ENCODE assay signal across 27 mouse cellular contexts in genomic region chr12:86021583-86021982, GRCm38 (mm10). TPM values are rescaled to one million over a fixed set of nuclear protein-coding genes. Genes with fewer than 3 reads are reported as not detected.
DNase-seq lines count a peak whose midpoint lies in the region; ATAC-seq and TF ChIP-seq lines count a peak whose summit lies in the region.
"Had no signal": no experiment of that assay in that cellular context is flagged by ENCODE, and none has a peak within 500 bp of the region (broad histone marks: within the 10 kb centered on the region; RNA-seq: fewer than 3 reads in every experiment).

No protein-coding gene starts in this region.

- TF ChIP-seq CTCF in lung, adult 2 months (IDR thresholded peaks at IDR 0.05; ENCODE audit: insufficient read depth, low read length), result no peak

- no peak overlapping the region; the same call in 1 of the 2 replicates for H3K4me2 ChIP-seq in heart, embryonic 11.5 days
- no peak overlapping the region for H3K4me2 ChIP-seq in lung, embryonic 16.5 days (ENCODE audit: low read depth, low read length)
- no peak overlapping the region for H3K4me2 ChIP-seq in embryonic facial prominence, embryonic 15.5 days (replicated peaks)
- H3K4me2 ChIP-seq in myocyte (ENCODE audit: low read depth), result peak overlapping the region; percentile 40
- H3K4me2 ChIP-seq: forebrain, embryonic 15.5 days; hindbrain, embryonic 12.5 days; liver, embryonic 12.5 days; midbrain, embryonic 15.5 days had no signal

- no peaks in the 10 kb centered on the region for H3K9me3 ChIP-seq in heart, embryonic 11.5 days (replicated peaks; ENCODE audit: control insufficient read depth, low read length)
- no peaks in the 10 kb centered on the region for H3K9me3 ChIP-seq in lung, embryonic 16.5 days (ENCODE audit: control insufficient read depth, low read length)
- no peaks in the 10 kb centered on the region for H3K9me3 ChIP-seq in embryonic facial prominence, embryonic 15.5 days (replicated peaks)
- H3K9me3 ChIP-seq: forebrain, embryonic 15.5 days; hindbrain, embryonic 12.5 days; liver, embryonic 12.5 days; midbrain, embryonic 10.5 days; midbrain, embryonic 15.5 days had no signal

- no peak for TF ChIP-seq POLR2A in lung, adult 2 months (IDR thresholded peaks at IDR 0.05; ENCODE audit: borderline replicate concordance, extremely low read depth, low read depth, low read length)
- TF ChIP-seq POLR2A in myocyte (IDR thresholded peaks at IDR 0.05; ENCODE audit: insufficient read length, low read depth), result no peak

- H3K9ac ChIP-seq in heart, embryonic 11.5 days (ENCODE audit: low read depth, low read length), result no peak overlapping the region
- no peak overlapping the region for H3K9ac ChIP-seq in lung, embryonic 16.5 days (ENCODE audit: low read length)
- H3K9ac ChIP-seq in embryonic facial prominence, embryonic 15.5 days, result no peak overlapping the region
- H3K9ac ChIP-seq: forebrain, embryonic 15.5 days; hindbrain, embryonic 12.5 days; liver, embryonic 12.5 days; liver, postnatal 0 days; midbrain, embryonic 15.5 days had no signal

- no peaks in the 10 kb centered on the region for H3K36me3 ChIP-seq in heart, embryonic 11.5 days (ENCODE audit: control insufficient read depth, insufficient read depth, low read length)
- H3K36me3 ChIP-seq in lung, embryonic 16.5 days (ENCODE audit: control insufficient read depth, insufficient read depth, low read length), result no peaks in the 10 kb centered on the region
- H3K36me3 ChIP-seq in embryonic facial prominence, embryonic 15.5 days, result 0 out of 2 replicates have a peak, but pooled peaks cover 3% of the 10 kb centered on the region
- H3K36me3 ChIP-seq in myocyte (ENCODE audit: control insufficient read depth, insufficient read depth), result peaks cover 4% of the 10 kb centered on the region
- H3K36me3 ChIP-seq: forebrain, embryonic 15.5 days; hindbrain, embryonic 12.5 days; midbrain, embryonic 10.5 days; midbrain, embryonic 15.5 days had no signal

- H3K4me1 ChIP-seq in heart, embryonic 11.5 days (ENCODE audit: control insufficient read depth, insufficient read depth, low read length), result peaks cover 37% of the 10 kb centered on the region
- peaks cover 32% of the 10 kb centered on the region for H3K4me1 ChIP-seq in lung, embryonic 16.5 days (replicated peaks; ENCODE audit: control insufficient read depth, insufficient read depth, low read length)
- H3K4me1 ChIP-seq in lung, adult 2 months (ENCODE audit: control insufficient read depth, insufficient read depth, low read length), result no peaks in the 10 kb centered on the region
- H3K4me1 ChIP-seq in embryonic facial prominence, embryonic 15.5 days, result peaks cover 29% of the 10 kb centered on the region
- H3K4me1 ChIP-seq: forebrain, embryonic 15.5 days; midbrain, embryonic 10.5 days; midbrain, embryonic 15.5 days had no signal

- no peak for ATAC-seq in heart, embryonic 11.5 days (replicated peaks; ENCODE audit: insufficient number of reproducible peaks, low FRiP score, low TSS enrichment)
- no peak for ATAC-seq in lung, embryonic 16.5 days (ENCODE audit: low read depth)
- ATAC-seq in embryonic facial prominence, embryonic 15.5 days (ENCODE audit: insufficient number of reproducible peaks, low FRiP score, low TSS enrichment, low read depth), result 0 out of 2 replicates have a peak, but pooled peaks have one; percentile 34
- ATAC-seq: forebrain, embryonic 15.5 days; intestine, embryonic 16.5 days; liver, embryonic 12.5 days; liver, postnatal 0 days; midbrain, embryonic 15.5 days had no signal

- no peaks in the 10 kb centered on the region for H3K27me3 ChIP-seq in heart, embryonic 11.5 days (ENCODE audit: control insufficient read depth, insufficient read depth, low read length)
- H3K27me3 ChIP-seq in lung, embryonic 16.5 days (ENCODE audit: control insufficient read depth, insufficient read depth, low read depth, low read length), result no peaks in the 10 kb centered on the region
- no peaks in the 10 kb centered on the region for H3K27me3 ChIP-seq in embryonic facial prominence, embryonic 15.5 days
- H3K27me3 ChIP-seq in myocyte (ENCODE audit: control insufficient read depth, insufficient read depth, insufficient read length), result no peaks in the 10 kb centered on the region
- H3K27me3 ChIP-seq: CH12.LX; forebrain, embryonic 15.5 days; hindbrain, embryonic 12.5 days; liver, embryonic 12.5 days; midbrain, embryonic 15.5 days had no signal

- 46% methylated on average over 6 of the region's 6 CpGs for WGBS in heart, embryonic 11.5 days (ENCODE audit: insufficient replicate concordance)
- WGBS in lung, embryonic 16.5 days, result 48% methylated on average over 6 of the region's 6 CpGs
- 77% methylated on average over 6 of the region's 6 CpGs for WGBS in lung, adult 2 months
- 63% methylated on average over 6 of the region's 6 CpGs for WGBS in embryonic facial prominence, embryonic 15.5 days

- no peak overlapping the region for H3ac ChIP-seq in myocyte (ENCODE audit: control insufficient read depth, insufficient read length)

- no peaks in the 10 kb centered on the region for H3K79me2 ChIP-seq in myocyte (ENCODE audit: control insufficient read depth, insufficient read depth)

- DNase-seq in heart, postnatal 36 days, result no peak
- no peak for DNase-seq in lung, adult 2 months
- DNase-seq in left cerebral cortex, postnatal 4 days, result no peak
- DNase-seq: adrenal gland, adult 8-10 months; B cell, adult 2 months; cerebellum, adult 11 months; cerebellum, adult 9-10 months; gastrocnemius, postnatal 10 days; heart, postnatal 10 days; kidney, adult 8-10 months; kidney, postnatal 4 days; liver, postnatal 0 days; thymus, adult 2 months; thymus, postnatal 36 days had no signal

- H3K27ac ChIP-seq in heart, embryonic 11.5 days (ENCODE audit: low read depth, low read length), result 0 out of 2 replicates have a peak overlapping the region, but pooled peaks have one; percentile 17
- peak overlapping the region; percentile 24; the same call in 1 of the 2 replicates for H3K27ac ChIP-seq in lung, embryonic 16.5 days (ENCODE audit: low read length)
- H3K27ac ChIP-seq in embryonic facial prominence, embryonic 15.5 days (replicated peaks), result peak overlapping the region; percentile 73; the same call in 1 of the 2 replicates
- H3K27ac ChIP-seq: forebrain, embryonic 15.5 days; hindbrain, embryonic 12.5 days; kidney, postnatal 0 days; liver, embryonic 12.5 days; midbrain, embryonic 10.5 days; midbrain, embryonic 15.5 days had no signal

- H3K4me3 ChIP-seq in heart, embryonic 11.5 days (ENCODE audit: low read depth, low read length), result no peak overlapping the region
- no peak overlapping the region for H3K4me3 ChIP-seq in lung, embryonic 16.5 days (ENCODE audit: low read length)
- no peak overlapping the region for H3K4me3 ChIP-seq in lung, adult 2 months (replicated peaks; ENCODE audit: extremely low read depth, low read depth, low read length)
- no peak overlapping the region for H3K4me3 ChIP-seq in embryonic facial prominence, embryonic 15.5 days (replicated peaks)
- H3K4me3 ChIP-seq in myocyte, result no peak overlapping the region
- H3K4me3 ChIP-seq: forebrain, embryonic 15.5 days; hindbrain, embryonic 12.5 days; liver, embryonic 12.5 days; midbrain, embryonic 10.5 days; midbrain, embryonic 15.5 days had no signal

- intact Hi-C loops in heart, postnatal 36 days (cut with DNase I), result loop anchor here (5.0 kb wide), 1 partner anchor 154 kb away; no protein-coding TSS in a partner anchor
- intact Hi-C loops in left cerebral cortex, postnatal 4 days (cut with DNase I), result no loop called here

TF ChIP-seq in myocyte, 11 proteins besides CTCF, POLR2A, EP300 and RAD21:
- TF ChIP-seq SRF (IDR thresholded peaks at IDR 0.05; ENCODE audit: control insufficient read depth, insufficient read length, low read depth) (no peak), POLR2AphosphoS2 (IDR thresholded peaks at IDR 0.05; ENCODE audit: insufficient read length, low read depth) (peak; percentile 15), TCF3 (IDR thresholded peaks at IDR 0.05; ENCODE audit: insufficient read length, low read depth) (peak; percentile 31), REST (IDR thresholded peaks at IDR 0.05; ENCODE audit: insufficient read depth, insufficient read length) (no peak), MAX (IDR thresholded peaks at IDR 0.05; ENCODE audit: low read depth) (no peak), MYOD1 (IDR thresholded peaks at IDR 0.05; ENCODE audit: control insufficient read depth in 1 of 3, insufficient read length in 2 of 3, low read depth in 2 of 3) (peak; percentile 45 to 92 (median 78)), TCF12 (IDR thresholded peaks at IDR 0.05; ENCODE audit: insufficient read depth, poor library complexity, severe bottlenecking) (peak; percentile 58), MYOG (IDR thresholded peaks at IDR 0.05; ENCODE audit: control insufficient read depth in 1 of 3, insufficient read depth in 1 of 3, insufficient read length in 2 of 3, low read depth in 2 of 3) (peak; percentile 53 to 91 (median 73))
TF ChIP-seq in myocyte: peak in this region for 5.

RNA-seq across cellular contexts. Expression of gene Tgfb3, which starts 57.3 kb away (rescaled TPM):
- 9.2 and 11.8 TPM in 2 replicates for polyA plus RNA-seq in heart, embryonic 11.5 days (2014; fragmentation: Nextera tagmentation; extraction: Ambion mirVana)
- 10 to 100 TPM; 14.4 to 15.2 TPM for total RNA-seq in heart, postnatal 36 days (2021)
- 43.2 and 50.3 TPM in 2 replicates for polyA plus RNA-seq in lung, embryonic 16.5 days (2015; fragmentation: Nextera tagmentation; extraction: Ambion mirVana)
- polyA plus RNA-seq in lung, adult 2 months (2012; rRNA removed), result 24.8 and 33.9 TPM in 2 replicates
- polyA plus RNA-seq in embryonic facial prominence, embryonic 15.5 days (2015; fragmentation: Nextera tagmentation; extraction: Ambion mirVana), result 67.5 and 71.6 TPM in 2 replicates
- 79.2 TPM for polyA plus RNA-seq in myocyte (2012; fragmentation: generic; extraction: Trizol)
- 1 to 10 TPM; 6.5 to 7.0 TPM for total RNA-seq in left cerebral cortex, postnatal 4 days (2021)
- total RNA-seq: megakaryocyte progenitor cell, adult 5-6 weeks had no signal

Comparison
In these comparisons a context has a peak if more than half of its experiments do, and no peak if none do; other contexts are left out.
1. H3K27ac ChIP-seq: peak in every context shown above with its lines; median percentile 73 in embryonic facial prominence, embryonic 15.5 days; 24 in lung, embryonic 16.5 days; 17 in heart, embryonic 11.5 days.